Mouse (Mus musculus) adrenal gland, postnatal 14 days (tissue): ENCODE results near the gene Sipa1l3. TPM values are rescaled to one million over a fixed set of nuclear protein-coding genes. Genes with fewer than 3 reads are reported as not detected.

Source experiments
- DNase-seq: peaks from one replicate; pipeline ENCODE4 v3.0.0; 2021; ENCODE audit warnings: mixed read lengths
- long read RNA-seq, 2 experiments: library from polyadenylated mRNA; stranded (forward); transcript quantifications; one replicate each; pipeline ENCODE4 v2.0.0; 2021
- total RNA-seq: library from RNA; stranded (reverse); gene quantifications from 2 replicates; pipeline ENCODE4 v1.2.3, GENCODE M21; 2021

Sipa1l3 gene
- 29.2 and 30.5 TPM in 2 replicates for total RNA-seq
- long read RNA-seq, experiment 1, partial matches to known transcripts, result 4 of 16 reads
- long read RNA-seq, experiment 1, other reads (novel, unspliced or antisense), result 9 of 16 reads
- long read RNA-seq, experiment 2, partial matches to known transcripts, result 1 of 7 reads
- long read RNA-seq, experiment 2, other reads (novel, unspliced or antisense), result 5 of 7 reads

GRCm38 (mm10) chr7:29518421-29519210 is at the start of gene Sipa1l3:
Gene Sipa1l3 (minus strand): TSS chr7:29518641.
- peak; percentile 98 for DNase-seq

GRCm38 (mm10) chr7:29563006-29563405 is 44.6 kb upstream of the Sipa1l3 start:
- peak; percentile 54 for DNase-seq

GRCm38 (mm10) chr7:29561046-29561445 is 42.6 kb upstream of the Sipa1l3 start:
- no peak for DNase-seq

- DNase-seq, result peak; percentile 35
These were observed 40.8 kb upstream of the Sipa1l3 start for GRCm38 (mm10) chr7:29559290-29559689.

- no peak for DNase-seq
These were observed 40.3 kb upstream of the Sipa1l3 start for GRCm38 (mm10) chr7:29558744-29559143.

GRCm38 (mm10) chr7:29556283-29556682 is 37.8 kb upstream of the Sipa1l3 start:
- no peak for DNase-seq

- DNase-seq, result no peak
These were observed 37.1 kb upstream of the Sipa1l3 start for GRCm38 (mm10) chr7:29555521-29555920.

GRCm38 (mm10) chr7:29555051-29555450 is 36.6 kb upstream of the Sipa1l3 start:
- DNase-seq, result no peak

GRCm38 (mm10) chr7:29550691-29551090 is 32.2 kb upstream of the Sipa1l3 start:
- DNase-seq, result no peak

GRCm38 (mm10) chr7:29541608-29542007 is 23.2 kb upstream of the Sipa1l3 start:
- no peak for DNase-seq

GRCm38 (mm10) chr7:29541186-29541585 is 22.7 kb upstream of the Sipa1l3 start:
- no peak for DNase-seq

GRCm38 (mm10) chr7:29540631-29541030 is 22.2 kb upstream of the Sipa1l3 start:
- DNase-seq, result no peak

- DNase-seq, result peak; percentile 83
These were observed 5.3 kb upstream of the Sipa1l3 start for GRCm38 (mm10) chr7:29523700-29524099.

- peak; percentile 89 for DNase-seq
These were observed 3.6 kb upstream of the Sipa1l3 start for GRCm38 (mm10) chr7:29521841-29522575.

- DNase-seq, result no peak
These were observed 2.9 kb upstream of the Sipa1l3 start for GRCm38 (mm10) chr7:29521365-29521764.

- DNase-seq, result no peak
These were observed 2.4 kb upstream of the Sipa1l3 start for GRCm38 (mm10) chr7:29520794-29521193.

- no peak for DNase-seq
These were observed 740 bp upstream of the Sipa1l3 start for GRCm38 (mm10) chr7:29519211-29519550.

- no peak for DNase-seq
These were observed 404 bp downstream of the Sipa1l3 start for GRCm38 (mm10) chr7:29518054-29518420.

- DNase-seq, result no peak
These were observed 1.3 kb downstream of the Sipa1l3 start for GRCm38 (mm10) chr7:29517178-29517577.

- DNase-seq, result no peak
These were observed 2.8 kb downstream of the Sipa1l3 start for GRCm38 (mm10) chr7:29515652-29516051.

GRCm38 (mm10) chr7:29512729-29513128 is 5.7 kb downstream of the Sipa1l3 start:
- no peak for DNase-seq

- peak; percentile 53 for DNase-seq
These were observed 6.7 kb downstream of the Sipa1l3 start for GRCm38 (mm10) chr7:29511598-29512275.

GRCm38 (mm10) chr7:29508522-29508921 is 9.9 kb downstream of the Sipa1l3 start:
- DNase-seq, result no peak
